Mouse (Mus musculus) frontal cortex, postnatal 25 days (tissue): ENCODE results near the gene Naf1.

Source experiments
- DNase-seq, 2 experiments: peaks; one replicate each; pipeline ENCODE4 v3.0.0; 2022; ENCODE audit warnings: low spot score in 2 of 2

Gene Naf1

DNA sequence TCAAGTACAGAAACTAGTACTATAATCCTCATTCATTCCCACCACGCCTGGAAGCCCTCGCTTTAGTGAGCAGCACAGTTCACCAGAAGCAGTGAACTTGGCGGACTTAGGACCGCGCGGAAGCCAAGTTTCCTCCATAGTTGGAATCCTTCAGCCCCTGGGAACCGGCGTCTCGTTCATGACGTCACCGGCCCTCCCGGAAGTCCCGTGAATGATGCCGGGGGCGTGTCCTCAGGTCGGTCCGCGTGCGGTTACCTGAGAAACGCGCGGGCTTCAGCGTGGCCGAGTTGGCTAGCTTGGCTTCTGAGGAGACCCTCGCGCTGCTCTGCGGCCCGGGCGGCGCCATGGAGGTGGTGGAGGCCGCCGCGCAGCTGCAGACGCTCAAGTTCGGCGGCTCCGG lies at the start of gene Naf1:
TSS of gene Naf1 (plus strand) at position 195 of the 400 bp plus-strand sequence.
- peak; percentile 82 to 92 for DNase-seq

DNA sequence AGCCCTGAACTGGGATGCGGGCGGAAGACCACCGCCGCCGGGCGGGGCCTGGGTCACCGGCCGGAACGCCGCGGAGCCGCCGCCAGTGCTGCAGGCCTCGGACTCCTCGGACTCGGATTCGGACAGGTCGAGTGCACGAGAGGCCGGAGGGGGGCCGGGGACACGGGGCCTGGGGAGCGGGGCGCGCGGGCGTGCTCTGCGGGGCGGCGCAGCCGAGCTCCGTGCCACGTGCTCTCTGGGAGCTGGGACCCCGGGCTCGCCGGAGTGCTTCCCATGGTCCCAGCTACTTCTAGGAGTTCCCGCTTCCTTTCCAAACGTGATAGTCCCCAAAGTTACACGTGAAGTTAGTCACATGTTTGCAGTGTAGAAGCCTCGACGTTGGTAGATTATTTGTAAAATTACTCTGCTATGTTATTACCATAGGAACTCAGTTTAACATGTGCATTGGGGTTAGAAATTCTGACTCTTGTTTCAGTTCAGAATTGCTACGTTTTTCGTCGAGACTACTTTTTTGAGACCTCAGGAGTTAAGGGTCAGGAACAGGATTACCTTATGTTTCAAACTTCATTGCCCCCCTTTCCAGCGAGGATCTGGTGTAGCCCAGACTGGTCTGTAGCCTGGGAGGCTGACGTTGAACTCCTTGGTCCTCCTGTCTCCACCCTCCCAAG lies 1.0 kb downstream of the Naf1 start:
- no peak for DNase-seq

DNA sequence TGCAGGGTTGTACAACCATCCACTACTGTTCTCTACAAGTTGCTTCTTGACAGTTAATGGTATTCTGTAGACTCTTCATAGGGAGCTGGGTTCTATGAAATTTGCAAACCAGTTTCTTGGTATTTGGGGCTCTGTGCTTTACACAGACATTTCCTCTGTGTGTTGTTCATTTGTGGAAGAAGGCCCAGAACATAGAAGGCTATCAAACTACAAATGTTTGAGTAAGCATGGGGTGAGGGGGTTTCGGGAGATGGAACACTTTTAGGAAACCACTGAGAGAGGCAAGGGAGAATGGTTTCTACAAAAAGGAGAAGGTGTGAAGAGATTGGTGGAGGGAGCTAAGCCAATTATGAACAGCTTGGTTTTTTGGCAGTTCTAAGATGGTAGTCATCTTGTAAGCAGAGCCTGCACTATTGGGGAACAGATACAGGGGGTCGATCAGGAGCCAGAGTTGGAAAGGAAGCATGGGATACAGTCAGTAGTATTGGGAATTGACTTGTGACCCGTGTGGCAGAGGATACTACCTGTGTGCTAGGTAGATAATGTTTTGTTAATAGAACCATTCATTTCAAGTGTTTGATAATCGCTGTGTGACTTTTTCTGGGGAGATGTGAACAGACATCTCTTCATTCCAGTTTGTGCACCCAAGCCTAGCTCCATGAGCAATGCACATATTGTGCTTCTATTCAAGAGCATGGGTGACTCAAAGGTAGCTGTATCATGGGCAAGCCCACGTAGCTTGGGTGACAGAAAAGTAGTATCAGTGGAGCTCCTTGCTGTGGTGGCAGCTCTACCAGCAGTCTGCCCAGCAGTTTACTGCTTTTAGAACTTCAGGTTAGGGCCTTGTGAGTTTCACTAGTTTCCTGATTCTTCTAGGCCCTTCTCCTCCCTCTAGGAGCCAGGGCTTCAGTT lies 1.8 kb downstream of the Naf1 start:
- no peak for DNase-seq

DNA sequence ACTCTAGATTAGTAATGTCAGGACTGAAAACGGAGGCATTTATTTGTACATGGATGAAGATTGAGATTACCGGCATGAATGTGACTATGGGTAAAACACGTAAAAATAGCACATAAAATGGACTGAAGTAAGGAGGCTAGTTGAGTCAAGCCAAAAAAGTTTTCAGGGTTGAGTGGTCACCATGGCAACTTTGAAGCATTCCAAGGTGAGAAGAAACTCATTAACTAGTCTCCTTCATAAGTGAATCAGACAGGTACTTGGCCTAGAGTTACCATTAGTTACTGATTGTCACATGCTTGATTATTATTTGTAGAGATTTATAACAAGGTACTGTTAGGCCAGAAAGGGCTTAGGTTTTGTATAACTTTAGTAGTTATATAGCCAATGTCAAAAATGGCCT lies 3.7 kb downstream of the Naf1 start:
- DNase-seq: no peak

DNA sequence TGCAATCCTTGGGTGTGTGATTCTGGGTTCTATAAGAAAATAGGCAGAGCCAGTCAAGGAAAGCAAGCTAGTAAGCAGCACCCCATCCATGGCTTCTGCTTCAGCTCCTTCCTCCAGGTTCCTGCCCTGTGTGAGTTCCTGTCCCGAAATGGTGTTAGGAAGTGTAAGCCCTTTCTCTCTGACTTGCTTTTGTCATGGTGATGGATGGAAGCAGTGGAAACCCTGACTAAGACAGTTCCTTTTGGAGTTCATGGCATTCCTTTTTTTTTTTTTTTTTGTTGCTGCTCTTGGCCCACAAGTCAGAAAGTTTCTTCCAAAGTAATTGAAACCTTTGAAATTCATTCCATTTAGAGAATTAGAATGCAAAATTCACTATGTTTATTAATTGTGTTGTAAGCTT lies 5.1 kb downstream of the Naf1 start:
- no peak for DNase-seq

DNA sequence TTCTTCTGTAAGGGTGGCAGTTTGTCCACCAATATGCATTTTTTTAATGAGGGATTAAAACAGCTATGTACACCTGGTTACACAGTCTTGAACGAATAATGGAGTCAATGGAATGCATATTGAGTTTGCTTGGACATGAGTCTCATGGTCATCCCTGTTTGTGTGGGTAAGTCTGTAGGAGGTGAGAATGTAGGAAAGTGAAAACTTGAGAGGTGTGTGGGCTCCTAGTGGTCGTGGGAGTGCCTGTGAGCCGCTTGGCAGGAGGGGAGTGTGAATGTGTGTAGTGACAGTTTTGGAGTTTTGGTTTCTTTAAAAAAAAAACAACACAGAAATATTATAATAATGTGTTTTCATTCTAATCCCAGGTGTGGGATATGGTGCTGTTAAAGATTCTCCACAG lies 7.7 kb downstream of the Naf1 start:
- DNase-seq: no peak

DNA sequence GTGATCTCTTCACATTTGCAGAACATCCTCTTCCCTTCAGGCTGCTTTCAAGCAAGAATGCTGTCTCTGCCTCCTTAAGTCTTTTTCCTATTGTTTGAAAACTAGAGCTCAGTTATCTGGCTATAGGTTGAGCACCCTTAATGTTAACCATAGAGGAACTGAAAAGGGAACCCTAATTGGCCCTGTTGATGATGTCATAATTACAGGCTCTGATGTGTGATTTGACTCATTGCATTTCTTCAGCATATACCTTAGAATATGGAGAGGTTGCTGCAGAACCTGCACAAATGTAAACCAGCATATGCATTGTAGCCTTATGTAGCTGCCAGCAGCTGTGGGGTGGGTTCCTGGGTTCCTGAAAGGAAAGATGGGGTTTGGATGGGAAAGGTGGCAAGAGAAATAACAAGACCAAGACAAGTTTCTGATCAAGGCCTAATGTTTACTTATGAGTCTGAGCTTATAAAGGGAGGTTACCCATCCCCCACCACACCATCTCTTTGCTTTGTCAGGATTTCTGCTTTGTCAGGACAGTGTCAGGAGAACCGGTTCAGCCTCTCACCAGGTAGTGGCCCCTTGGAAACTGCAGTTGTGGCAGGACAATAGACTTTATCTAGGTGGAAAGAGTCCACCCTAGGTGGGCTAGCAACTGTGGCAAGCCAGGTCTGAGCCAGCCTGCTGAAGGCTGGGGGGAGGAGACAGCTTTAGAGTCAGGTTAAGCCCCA lies 9.4 kb downstream of the Naf1 start:
- DNase-seq: no peak

DNA sequence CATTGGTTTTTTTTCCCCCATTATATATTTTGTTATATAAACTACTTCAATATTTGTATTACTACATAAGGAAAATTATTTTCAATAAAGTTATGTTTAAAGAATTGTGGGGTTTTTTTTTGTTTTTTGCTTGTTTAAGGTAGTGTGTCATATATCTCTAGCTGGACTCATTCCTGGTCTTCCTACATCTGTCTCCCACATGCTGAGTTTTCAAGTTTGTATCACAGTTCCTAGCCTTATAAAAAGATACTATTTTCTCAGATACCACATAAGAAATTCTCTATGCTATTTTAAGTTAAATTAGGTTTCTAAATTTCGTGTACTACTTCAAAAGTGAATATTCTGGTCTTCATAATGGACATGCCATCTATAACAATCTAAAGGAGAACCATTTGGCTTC lies 23.8 kb downstream of the Naf1 start:
- DNase-seq: no peak

DNA sequence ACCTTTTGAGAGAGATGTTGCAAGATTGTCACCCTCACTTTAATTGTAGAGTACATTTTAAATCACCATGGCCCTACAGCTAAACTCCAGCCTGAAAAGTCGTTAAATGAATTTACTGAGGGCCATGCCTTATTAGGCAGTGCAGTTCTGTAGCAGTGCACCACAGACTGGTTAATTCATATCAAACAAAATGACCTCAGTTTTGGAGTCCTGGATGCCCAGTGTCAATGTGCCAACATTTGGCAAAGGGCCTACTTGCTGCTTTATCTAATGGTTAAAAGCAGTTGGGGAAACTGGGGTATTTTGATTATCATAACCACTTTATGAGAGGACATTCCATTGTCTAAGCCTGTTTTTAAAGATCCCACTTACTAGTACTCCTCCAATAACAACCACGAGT lies 31.9 kb downstream of the Naf1 start:
- no peak for DNase-seq

DNA sequence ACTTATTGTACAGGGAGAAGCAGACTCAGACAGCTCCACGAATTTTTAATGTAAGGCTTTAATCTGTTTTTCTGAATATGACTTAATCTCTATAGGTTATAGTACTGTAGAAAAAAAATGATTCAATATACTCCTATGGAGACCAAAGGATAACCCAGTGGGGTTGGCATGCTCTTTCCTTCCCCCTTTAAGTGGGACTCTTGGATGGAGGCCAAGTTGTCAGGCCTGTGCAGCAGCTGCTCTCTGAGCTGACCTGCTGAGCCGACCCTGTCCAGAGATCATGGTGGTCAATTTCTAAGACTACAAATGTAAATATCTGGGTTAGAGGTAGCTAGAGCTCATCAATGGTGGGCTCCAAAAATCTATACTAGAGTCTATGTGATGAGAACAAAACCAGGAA lies 45.0 kb downstream of the Naf1 start:
- no peak for DNase-seq

DNA sequence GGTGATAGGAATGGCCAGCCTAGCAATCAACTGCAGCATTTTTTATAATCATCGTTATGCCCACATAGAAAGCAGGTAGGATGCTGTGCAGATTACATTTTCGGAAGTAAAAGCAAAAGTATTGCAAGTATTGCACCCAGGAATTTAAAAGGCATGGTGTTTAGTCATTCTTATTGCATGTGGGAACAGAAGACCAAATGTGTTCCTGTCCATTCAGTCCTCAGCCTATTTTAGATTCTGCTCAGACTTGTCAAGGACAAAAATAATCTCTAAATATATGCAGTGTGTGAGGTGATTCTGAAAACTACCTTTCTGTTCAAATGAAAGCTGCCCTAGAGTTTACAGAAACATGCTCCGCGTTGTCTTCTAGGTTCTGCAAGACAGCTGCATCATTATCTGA lies 45.5 kb downstream of the Naf1 start:
- DNase-seq: no peak

DNA sequence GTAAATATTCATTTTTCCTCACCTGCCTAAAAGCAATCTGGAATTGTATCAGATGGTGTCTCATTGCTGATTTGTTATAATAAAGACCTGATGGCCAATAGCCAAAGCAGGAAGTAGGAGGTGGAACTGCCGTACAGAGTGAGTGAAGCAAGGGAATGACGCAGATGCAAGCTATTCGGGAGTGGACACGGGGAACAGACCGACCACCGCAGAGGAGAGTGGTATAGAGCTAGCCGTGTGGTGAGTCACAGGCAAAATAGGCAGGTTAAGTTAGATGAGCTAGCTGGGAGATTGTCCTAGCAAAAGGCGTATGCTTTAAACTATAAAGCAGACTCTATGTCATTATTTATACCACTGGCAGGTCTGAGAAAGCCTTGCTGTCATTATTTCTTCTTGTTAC lies 46.1 kb downstream of the Naf1 start:
- no peak for DNase-seq

DNA sequence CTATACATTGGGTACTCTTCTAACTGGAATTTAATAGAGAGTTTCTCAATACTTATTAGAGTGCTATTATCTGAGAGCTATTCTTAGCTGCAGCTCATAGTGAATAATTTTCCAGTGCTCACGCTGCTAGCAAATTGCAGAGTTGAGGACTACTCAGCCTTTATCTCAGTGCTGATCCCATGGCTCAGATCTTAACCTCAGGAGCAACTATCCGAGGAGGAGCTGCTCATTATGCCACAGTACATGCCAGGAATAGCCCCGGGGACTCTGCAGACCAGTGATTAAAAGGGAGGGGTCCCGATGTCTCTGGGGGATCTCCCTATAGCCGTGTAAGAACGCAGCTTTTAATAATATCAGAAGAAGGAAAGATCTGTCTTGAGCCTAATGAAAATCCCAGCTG lies 50.7 kb downstream of the Naf1 start:
- DNase-seq: no peak

DNA sequence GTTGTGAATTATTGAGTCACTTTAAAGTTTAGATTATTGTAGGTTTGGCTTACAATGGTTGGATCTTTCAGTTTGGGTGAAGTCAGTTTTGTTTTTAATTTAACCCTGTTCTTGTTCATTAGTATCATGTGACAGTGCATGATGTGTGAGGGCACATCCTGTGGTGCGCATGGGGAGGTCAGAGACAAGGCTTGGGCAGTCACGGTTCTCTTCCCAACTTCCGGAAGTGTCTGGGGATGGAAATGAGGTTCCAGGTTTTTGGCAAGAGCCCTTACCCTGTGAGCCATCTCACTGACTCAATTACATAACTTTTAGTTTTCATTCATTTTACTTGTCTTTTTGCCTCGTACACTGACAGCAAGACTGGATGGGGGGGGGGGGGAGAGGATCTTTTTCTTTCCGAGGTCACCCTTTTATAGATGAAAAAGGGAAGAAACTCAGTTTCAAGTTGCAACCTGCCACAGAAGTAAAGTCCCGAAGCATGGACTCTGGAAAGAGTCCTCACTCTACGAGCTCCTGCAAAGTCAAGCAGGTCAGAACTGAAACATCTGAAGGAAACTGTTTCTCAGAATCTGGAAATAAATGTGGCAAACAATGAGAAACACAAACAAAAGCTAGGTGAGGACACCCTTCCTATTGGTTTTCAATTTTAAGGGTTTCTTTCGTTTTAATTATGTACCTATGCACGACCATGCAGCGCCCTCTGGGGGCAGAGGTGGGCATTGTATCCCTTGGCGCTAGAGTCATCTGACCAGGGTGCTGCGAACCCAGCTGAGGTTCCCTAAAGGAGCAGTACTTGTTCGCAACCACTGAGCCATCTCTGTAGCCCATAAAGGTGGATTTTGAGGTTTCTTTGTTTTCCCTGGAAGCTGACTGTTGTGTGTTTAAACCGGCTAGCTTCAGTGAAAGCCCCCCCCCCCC lies 53.9 kb downstream of the Naf1 start:
- no peak for DNase-seq

DNA sequence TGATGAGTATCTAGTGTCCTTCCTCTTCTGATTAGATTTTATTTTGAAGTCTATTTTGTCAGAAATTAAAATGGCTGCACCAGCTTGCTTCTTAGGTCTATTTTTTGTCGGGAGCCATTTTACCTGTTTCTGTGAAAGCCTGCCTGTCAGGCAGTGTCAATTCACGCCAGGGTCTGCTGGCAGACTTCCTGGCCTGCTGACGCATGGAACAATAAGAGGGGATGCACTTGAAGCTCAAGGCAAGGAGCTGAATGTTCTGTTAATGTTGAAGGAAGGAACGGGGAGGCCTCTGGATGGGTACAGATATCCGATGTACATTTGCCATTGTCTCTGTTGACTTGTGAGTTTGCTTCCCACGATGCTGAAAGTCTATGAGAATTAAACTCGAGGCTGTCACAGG lies 56.0 kb downstream of the Naf1 start:
- no peak for DNase-seq

DNA sequence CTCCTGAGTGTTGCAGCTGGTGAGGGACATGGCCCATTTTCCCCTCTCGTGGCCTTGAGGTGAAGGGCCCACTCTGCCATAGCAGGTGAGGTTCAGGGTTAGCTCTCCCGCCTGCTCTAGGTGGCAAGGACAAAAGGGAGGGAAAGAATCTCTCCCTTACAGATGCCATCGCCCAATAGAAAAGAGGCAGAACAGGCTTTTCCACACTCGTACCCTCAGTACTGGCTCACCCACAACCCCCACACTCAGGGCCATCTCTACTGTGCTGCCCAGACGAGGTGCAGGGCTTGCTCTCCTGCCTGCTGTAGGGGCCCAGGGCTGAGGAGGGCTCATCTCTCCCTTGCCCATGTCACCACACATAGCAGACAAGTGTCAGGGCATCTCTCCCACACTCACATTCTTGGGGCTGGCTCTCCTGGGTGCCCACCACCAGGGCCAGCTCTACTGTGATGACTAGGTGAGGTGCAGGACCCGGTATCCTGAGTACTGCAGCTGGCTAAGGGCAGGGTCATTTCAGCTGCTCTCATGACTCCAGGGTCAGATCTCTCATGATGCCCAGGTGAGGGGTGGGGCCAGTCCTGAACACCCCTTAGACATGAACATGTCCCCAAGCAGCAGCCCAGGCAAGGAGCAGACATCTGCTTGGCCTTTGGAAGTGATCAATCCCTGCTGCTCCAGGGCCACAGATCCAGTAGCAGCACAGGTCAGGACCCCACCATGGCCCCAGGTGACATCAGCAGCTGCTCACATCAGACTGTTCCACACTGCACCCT lies 57.9 kb downstream of the Naf1 start:
- DNase-seq: no peak

DNA sequence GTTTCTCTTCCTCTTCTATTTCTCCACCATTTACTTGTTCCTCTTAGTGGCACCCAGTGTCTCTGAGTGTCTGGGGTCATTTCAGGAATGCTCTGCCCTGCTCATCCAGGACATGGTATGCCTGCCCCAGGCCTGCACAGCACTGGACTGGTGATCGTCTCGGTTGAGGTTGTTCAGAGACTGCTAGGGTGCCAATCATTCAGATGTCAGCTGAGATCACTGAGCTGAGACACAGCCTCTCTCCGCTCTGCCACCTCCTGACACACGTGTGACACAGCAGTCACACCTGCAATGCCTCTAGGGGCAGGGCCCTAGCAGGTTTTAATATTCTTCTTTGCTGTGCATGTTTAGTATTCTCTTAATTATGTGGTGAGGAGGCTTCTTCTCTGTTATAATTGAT lies 58.5 kb downstream of the Naf1 start:
- DNase-seq: no peak

DNA sequence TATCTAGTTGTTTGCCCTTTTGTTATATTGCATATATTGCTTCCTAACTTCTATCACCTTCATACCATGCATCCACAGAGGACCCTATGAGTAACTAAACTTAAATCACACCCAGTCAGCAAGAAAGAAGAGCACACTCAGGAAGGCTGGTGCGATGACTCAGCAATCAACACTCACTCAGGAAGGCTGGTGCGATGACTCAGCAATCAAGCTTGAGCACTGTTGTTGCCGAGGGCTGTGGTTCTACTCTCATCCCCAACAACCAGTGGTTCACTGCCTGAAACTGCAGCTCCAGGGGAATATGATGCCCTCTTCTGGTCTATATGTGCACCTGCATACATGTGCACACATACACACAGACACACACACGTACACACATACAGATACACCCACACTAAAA lies 73.7 kb downstream of the Naf1 start:
- DNase-seq: no peak

DNA sequence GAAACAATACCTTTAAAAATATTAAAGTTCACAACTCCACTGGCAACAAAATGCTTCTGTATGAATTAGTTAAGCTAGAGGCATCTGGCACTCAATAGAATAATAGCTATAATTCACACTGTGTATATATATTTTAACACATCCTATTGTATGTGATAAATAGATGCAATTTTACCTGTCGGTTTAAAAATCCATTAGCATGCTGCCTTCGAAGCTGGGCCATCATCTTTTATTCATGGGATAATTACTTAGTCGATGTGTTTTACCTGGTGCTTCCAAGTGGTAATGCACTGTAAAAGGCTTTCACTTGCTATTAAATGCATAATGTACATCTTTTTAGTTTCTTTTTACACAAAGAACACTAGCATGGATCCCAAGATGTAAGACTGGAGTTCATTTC lies 76.2 kb downstream of the Naf1 start:
- no peak for DNase-seq
